Mouse (Mus musculus): Measurements from ENCODE around the gene C130074G19Rik. TPM values are rescaled to one million over a fixed set of nuclear protein-coding genes. Genes with fewer than 3 reads are reported as not detected.

The C130074G19Rik gene
- polyA plus RNA-seq (2012; rRNA removed): 4.4 and 7.8 TPM in 2 replicates

GRCm38 (mm10) chr1:184882281-184883268 is at the start of gene C130074G19Rik:
Gene C130074G19Rik (minus strand): TSS chr1:184883218.
- TF ChIP-seq CTCF (IDR thresholded peaks at IDR 0.05; ENCODE audit: borderline replicate concordance, extremely low read depth, insufficient read depth, insufficient read length) (peak; percentile 39; the same call in 1 of the 2 replicates), POLR2A (IDR thresholded peaks at IDR 0.05; ENCODE audit: borderline replicate concordance, extremely low read depth, insufficient read depth, insufficient read length, poor library complexity, severe bottlenecking) (no peak)
- DNase-seq (ENCODE audit: low read depth): peak; percentile 35

DNA sequence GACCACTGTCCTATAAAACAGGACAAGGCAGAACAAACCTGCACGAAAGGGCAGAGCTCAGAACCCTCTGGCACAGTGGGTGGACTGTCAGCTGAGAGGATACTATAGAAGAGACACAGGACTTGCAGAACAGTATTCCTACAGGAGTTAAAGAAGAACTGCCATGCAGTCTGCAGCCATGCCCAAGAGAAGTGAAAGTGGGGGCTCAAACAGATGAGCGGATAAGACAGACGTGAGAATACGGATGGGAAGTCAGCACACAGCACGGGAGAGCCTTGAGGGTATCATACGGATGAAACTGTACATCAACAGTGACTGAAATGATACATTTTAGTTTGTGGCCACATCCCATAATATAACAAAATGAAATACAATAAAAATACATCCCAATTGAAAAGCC is 48.1 kb upstream of the C130074G19Rik start:
- DNase-seq (ENCODE audit: low read depth): no peak
- no peak for TF ChIP-seq CTCF (IDR thresholded peaks at IDR 0.05; ENCODE audit: borderline replicate concordance, extremely low read depth, insufficient read depth, insufficient read length)
- TF ChIP-seq POLR2A (IDR thresholded peaks at IDR 0.05; ENCODE audit: borderline replicate concordance, extremely low read depth, insufficient read depth, insufficient read length, poor library complexity, severe bottlenecking): no peak

GRCm38 (mm10) chr1:184928382-184928781 is 45.4 kb upstream of the C130074G19Rik start:
- TF ChIP-seq CTCF (IDR thresholded peaks at IDR 0.05; ENCODE audit: borderline replicate concordance, extremely low read depth, insufficient read depth, insufficient read length) (no peak), POLR2A (IDR thresholded peaks at IDR 0.05; ENCODE audit: borderline replicate concordance, extremely low read depth, insufficient read depth, insufficient read length, poor library complexity, severe bottlenecking) (no peak)
- DNase-seq (ENCODE audit: low read depth): no peak

DNA sequence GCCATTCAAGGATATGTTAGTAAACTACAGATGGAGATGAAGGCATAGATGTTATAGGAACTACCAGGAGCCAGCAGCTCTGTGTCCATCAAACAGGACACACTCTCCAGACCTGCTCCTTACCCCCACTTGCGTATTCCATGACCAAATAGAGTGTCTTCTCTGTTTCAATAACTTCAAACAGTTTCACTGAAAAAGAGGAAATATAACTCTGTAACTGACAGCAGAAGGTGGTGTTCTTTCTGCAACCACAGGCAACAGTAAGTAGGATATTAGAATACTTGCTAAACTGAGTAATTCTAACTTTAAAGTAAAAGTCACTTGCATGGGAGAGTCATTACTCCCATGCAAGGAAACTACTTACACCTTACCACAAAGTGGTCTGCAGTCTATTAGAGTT is 44.9 kb upstream of the C130074G19Rik start:
- TF ChIP-seq CTCF (IDR thresholded peaks at IDR 0.05; ENCODE audit: borderline replicate concordance, extremely low read depth, insufficient read depth, insufficient read length) (no peak), POLR2A (IDR thresholded peaks at IDR 0.05; ENCODE audit: borderline replicate concordance, extremely low read depth, insufficient read depth, insufficient read length, poor library complexity, severe bottlenecking) (no peak)
- DNase-seq (ENCODE audit: low read depth): no peak

GRCm38 (mm10) chr1:184922824-184923223 is 39.8 kb upstream of the C130074G19Rik start:
- no peak for TF ChIP-seq POLR2A (IDR thresholded peaks at IDR 0.05; ENCODE audit: borderline replicate concordance, extremely low read depth, insufficient read depth, insufficient read length, poor library complexity, severe bottlenecking)
- no peak for DNase-seq (ENCODE audit: low read depth)

GRCm38 (mm10) chr1:184920057-184920456 is 37.0 kb upstream of the C130074G19Rik start:
- no peak for DNase-seq (ENCODE audit: low read depth)
- TF ChIP-seq POLR2A (IDR thresholded peaks at IDR 0.05; ENCODE audit: borderline replicate concordance, extremely low read depth, insufficient read depth, insufficient read length, poor library complexity, severe bottlenecking) (no peak), CTCF (IDR thresholded peaks at IDR 0.05; ENCODE audit: borderline replicate concordance, extremely low read depth, insufficient read depth, insufficient read length) (no peak)

- peak; percentile 42 for DNase-seq (ENCODE audit: low read depth)
Observed at GRCm38 (mm10) chr1:184918227-184918888, 35.3 kb upstream of the C130074G19Rik start.

DNA sequence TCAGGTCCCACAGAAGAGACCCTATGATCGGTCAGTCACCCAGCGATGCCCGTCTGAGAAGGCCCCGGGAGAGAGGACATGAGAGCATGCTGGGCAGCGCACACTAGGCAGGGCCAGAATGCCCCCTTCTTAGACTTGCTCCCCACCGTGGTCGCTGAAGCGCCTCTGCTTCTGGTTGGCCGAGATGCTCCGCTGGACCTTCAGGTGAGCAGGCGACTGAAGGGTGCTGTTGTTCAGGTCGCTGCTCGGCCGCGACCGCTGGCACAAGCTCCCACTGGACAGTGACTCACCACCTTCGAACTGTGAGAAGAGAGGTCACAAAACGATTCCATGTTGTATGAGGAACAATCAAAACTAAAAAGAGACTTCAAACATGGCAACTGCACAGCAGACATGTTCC is 29.3 kb upstream of the C130074G19Rik start:
- no peak for TF ChIP-seq POLR2A (IDR thresholded peaks at IDR 0.05; ENCODE audit: borderline replicate concordance, extremely low read depth, insufficient read depth, insufficient read length, poor library complexity, severe bottlenecking)
- no peak for TF ChIP-seq CTCF (IDR thresholded peaks at IDR 0.05; ENCODE audit: borderline replicate concordance, extremely low read depth, insufficient read depth, insufficient read length)
- DNase-seq (ENCODE audit: low read depth): no peak

More at GRCm38 (mm10) chr1:184918227-184918888, 35.3 kb upstream of the C130074G19Rik start:
- TF ChIP-seq POLR2A (IDR thresholded peaks at IDR 0.05; ENCODE audit: borderline replicate concordance, extremely low read depth, insufficient read depth, insufficient read length, poor library complexity, severe bottlenecking) (no peak), CTCF (IDR thresholded peaks at IDR 0.05; ENCODE audit: borderline replicate concordance, extremely low read depth, insufficient read depth, insufficient read length) (peak; percentile 32; the same call in 1 of the 2 replicates)

DNA sequence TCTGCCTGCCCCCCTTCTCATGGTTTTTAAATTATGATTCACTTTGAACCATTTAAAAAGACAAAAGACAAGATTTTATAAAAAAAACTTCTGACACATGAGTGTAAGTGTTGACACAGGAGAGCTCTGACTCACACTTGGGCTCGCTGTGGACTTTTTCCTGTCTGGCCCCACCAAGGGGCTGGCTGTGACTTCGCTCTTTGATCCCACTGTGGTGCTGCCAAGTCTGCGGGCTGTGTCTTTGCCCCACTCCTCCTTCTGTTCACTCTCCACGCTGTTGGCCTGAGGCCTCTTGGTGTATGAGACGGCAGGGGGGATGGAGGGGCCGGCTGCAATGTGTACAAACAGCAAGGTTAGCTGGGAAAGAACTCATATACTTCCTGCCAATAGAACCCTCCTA is 28.8 kb upstream of the C130074G19Rik start:
- DNase-seq (ENCODE audit: low read depth): no peak
- TF ChIP-seq CTCF (IDR thresholded peaks at IDR 0.05; ENCODE audit: borderline replicate concordance, extremely low read depth, insufficient read depth, insufficient read length): no peak
- TF ChIP-seq POLR2A (IDR thresholded peaks at IDR 0.05; ENCODE audit: borderline replicate concordance, extremely low read depth, insufficient read depth, insufficient read length, poor library complexity, severe bottlenecking): no peak

DNA sequence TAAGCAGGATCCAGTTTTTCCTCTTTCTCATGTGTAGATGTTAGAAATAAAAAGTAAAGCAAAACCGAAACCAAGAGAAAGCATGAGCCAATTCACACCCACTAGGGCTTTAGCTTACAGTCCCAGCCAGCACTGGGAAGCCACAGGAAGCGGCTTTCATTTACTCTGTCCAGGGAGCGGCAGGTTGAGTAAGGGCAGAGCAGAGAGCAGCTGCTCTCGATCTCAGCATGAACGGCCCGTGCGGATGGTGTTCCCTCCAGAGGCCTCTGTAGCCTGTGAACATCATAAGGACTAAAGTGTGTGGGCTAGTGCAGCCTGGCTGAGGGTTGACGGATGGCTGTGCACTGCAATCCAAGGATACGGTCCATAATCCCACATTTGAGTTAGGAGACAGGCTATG is 25.5 kb upstream of the C130074G19Rik start:
- TF ChIP-seq CTCF (IDR thresholded peaks at IDR 0.05; ENCODE audit: borderline replicate concordance, extremely low read depth, insufficient read depth, insufficient read length): no peak
- TF ChIP-seq POLR2A (IDR thresholded peaks at IDR 0.05; ENCODE audit: borderline replicate concordance, extremely low read depth, insufficient read depth, insufficient read length, poor library complexity, severe bottlenecking): no peak

More for the DNA sequence above, 25.5 kb upstream of the C130074G19Rik start:
- DNase-seq (ENCODE audit: low read depth): no peak
